Mouse (Mus musculus): ENCODE measurements around the gene Irf7. TPM values are rescaled to one million over a fixed set of nuclear protein-coding genes. Genes with fewer than 3 reads are reported as not detected.

Irf7 gene
- polyA plus RNA-seq, 1 experiment from 2014 or later, result 1.4 TPM

DNA sequence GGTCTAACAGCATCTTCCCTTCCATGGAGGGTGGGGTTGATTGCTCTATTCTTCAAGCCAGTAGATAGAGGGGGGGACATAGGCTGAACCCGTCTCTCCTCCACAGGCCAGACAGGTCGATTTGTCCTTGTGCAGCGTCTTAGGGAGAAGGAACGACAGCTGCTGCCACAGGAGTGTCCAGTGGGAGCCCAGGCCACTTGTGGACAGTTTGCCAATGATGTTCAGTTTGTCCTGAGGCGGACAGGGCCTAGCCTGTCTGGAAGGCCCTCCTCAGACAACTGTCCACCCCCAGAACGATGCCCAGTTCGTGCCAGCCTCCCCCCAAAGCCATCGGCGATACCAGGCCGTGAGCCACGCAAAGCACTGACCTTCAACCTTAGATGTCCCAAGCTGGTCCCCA, 49.4 kb downstream of the Irf7 start:
- WGBS, result 89% methylated on average over 11 of the region's 11 CpGs
- peak overlapping the region; percentile 94 for H3K4me2 ChIP-seq
- no peak for ATAC-seq (ENCODE audit: low read depth)
- peaks cover 41% of the 10 kb centered on the region for H3K4me1 ChIP-seq (replicated peaks)
- H3K9me3 ChIP-seq, result no peaks in the 10 kb centered on the region
- H3K4me3 ChIP-seq, result peak overlapping the region; percentile 58; the same call in 1 of the 2 replicates
- peaks cover 9% of the 10 kb centered on the region; the same call in 1 of the 2 replicates for H3K36me3 ChIP-seq
- H3K27ac ChIP-seq (replicated peaks), result no peak overlapping the region
- H3K27me3 ChIP-seq, result no peaks in the 10 kb centered on the region
- peak overlapping the region; percentile 82; the same call in 1 of the 2 replicates for H3K9ac ChIP-seq

DNA sequence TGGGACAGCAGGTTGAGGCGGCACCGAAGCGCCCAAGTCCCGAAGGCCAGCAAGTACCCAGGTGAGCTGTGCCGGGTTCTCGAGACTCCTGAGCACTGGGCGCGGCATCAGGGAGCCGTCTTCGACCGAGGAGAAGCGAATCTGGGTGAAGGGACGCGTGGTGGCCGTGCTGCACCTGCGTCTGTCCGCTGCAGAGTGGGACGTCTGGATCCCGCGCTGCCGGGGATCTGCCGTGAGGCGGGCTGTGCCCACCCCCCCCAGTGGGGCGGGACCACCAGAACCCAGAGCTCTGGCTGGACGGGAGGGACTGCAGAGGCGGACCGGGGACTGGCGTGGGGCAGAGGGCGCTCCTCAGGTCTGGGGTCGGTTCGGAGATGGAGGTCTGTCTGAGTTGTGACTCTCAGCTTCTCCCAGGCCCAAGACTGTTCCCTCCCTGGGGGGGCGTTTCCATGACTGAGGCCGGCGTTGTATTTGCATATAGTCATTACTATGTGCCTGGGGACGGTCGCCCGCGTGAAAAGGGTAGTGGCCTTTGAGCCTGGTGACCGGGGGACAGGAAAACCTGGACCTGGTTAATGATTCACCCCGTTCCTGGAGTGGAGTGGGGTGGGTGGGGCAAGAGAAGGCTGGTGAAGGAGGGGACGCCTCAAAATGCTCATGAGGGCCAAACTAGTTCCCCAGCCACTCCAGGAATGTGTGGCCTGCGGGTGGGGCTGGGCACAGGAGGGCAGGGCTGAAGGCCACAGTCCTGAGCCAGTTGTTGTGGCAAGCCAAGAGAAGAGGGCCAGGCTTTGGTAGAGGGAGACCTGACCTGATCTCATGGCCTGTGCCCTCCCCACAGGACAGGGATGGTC, 50.2 kb downstream of the Irf7 start:
- Histone ChIP-seq H3K36me3 (peaks cover 9% of the 10 kb centered on the region; the same call in 1 of the 2 replicates), H3K27ac (replicated peaks) (peak overlapping the region; percentile 59), H3K4me2 (peak overlapping the region; percentile 94), H3K9ac (peak overlapping the region; percentile 82), H3K4me3 (peak overlapping the region; percentile 58), H3K27me3 (no peaks in the 10 kb centered on the region), H3K9me3 (no peaks in the 10 kb centered on the region), H3K4me1 (replicated peaks) (peaks cover 36% of the 10 kb centered on the region)
- peak; percentile 64 for ATAC-seq (ENCODE audit: low read depth)
- WGBS, result under 1% methylated on average over 42 of the region's 42 CpGs

DNA sequence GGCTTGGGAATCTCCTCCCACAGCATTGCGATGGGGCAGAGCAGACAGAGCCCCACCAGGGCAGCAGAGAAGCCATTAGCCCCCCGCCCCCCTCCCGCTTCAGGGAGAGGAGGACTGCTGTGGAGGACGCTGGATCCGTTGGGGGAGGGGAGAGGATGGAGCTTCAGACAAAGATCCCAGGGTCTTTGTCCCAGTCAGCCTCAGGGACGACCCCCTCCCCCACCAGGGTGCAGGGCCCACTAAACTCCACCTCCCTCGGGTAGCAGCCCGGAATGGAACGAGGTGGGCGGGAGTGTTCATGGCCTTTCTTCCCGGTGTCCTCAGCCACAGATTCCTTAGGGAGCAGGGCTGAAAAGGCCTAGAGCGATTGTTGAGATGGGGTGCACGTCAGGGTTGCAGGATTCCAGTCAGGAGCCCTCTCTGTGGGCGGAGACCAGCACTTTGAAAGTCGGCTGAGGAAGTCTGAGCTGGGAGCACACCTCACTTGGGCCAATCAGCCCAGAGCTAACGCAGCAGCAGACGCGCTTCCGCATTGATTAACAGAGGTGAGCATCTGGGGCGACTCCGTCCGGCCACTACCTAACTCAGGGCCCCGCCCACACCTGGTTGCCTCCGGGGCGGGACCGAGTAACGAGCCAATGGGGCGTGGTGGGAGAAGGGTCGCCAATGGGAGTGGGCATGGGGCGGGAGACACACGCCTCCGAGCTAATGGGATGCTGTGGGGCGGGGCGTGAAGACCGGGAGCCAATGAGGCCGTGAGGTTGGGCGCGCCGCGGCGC, 51.0 kb downstream of the Irf7 start, which contains the start of gene Rassf7:
Gene Rassf7 (plus strand): TSS at position 760 of the 779 bp plus-strand sequence.
- Histone ChIP-seq H3K4me2 (peak within 1 kb of the TSS; percentile 94), H3K36me3 (peaks cover 9% of the 10 kb centered on the region; the same call in 1 of the 2 replicates), H3K27ac (replicated peaks) (peak within 1 kb of the TSS; percentile 87), H3K9me3 (no peaks in the 10 kb centered on the region), H3K4me1 (replicated peaks) (peaks cover 28% of the 10 kb centered on the region), H3K4me3 (peak within 1 kb of the TSS; percentile 58), H3K9ac (peak within 1 kb of the TSS; percentile 82), H3K27me3 (no peaks in the 10 kb centered on the region)
- WGBS, result under 1% methylated on average over 41 of the region's 41 CpGs
- peak; percentile 96 for ATAC-seq (ENCODE audit: low read depth)

DNA sequence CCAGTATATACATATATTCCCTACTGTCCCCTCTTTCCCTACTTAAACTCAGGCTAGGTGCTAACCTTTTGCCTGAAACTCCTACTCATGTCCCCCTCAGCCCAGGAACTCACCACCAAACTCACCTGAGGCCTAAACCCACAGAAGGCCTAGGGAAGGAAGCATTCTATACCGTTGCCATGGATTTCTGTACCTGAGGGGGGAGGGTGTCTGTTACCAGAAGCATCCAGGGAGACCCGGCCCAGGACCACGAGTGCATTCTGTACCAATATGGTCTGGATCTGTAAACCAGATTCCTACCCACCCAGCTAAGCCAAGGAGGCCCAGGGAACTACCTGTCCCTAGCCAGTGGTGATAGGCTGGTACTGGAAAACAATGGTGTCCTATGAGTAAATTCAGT, 52.0 kb downstream of the Irf7 start:
- 0 out of 2 replicates have a peak overlapping the region, but pooled peaks have one; percentile 5 for H3K27ac ChIP-seq (replicated peaks)
- 78% methylated on average over 3 of the region's 3 CpGs for WGBS

DNA sequence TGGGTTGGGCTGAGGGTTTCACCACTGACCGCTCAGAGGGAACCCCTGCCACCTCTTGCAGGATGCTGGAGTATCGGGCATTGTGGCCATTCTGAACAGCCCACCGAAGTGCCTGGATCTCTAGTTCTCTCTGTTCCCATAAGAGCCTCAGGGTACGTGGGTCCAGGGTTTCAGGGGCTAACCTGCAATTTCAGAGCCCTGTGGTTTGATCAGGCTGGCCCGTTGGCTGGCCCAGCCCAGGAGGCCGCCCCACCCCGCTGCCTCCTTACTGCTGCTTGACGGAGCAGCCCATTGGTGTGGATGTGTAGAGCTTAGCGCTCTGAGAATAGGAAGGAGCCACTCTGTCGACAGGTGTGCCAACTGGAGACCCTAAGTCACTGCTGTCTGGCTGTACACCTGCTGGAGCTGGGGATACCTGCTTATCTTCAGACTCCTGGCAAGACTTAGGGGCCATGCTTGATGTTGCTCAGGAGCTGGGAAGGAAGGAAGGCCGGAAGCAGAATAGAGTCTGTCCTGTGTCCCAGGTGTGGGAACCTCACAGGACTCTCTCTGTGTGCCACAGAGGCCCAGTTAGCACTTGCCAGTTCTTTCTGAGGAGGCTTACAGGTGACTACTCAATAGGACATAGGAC, 52.6 kb downstream of the Irf7 start, which contains the start of gene Lmntd2:
Gene Lmntd2 (minus strand): TSS at position 476 of the 631 bp plus-strand sequence.
- no peak for ATAC-seq (ENCODE audit: low read depth)
- 93% methylated on average over 11 of the region's 11 CpGs for WGBS
- peak within 1 kb of the TSS; percentile 94 for H3K4me2 ChIP-seq
- H3K9me3 ChIP-seq, result no peaks in the 10 kb centered on the region
- H3K9ac ChIP-seq, result peak within 1 kb of the TSS; percentile 82
- H3K27me3 ChIP-seq, result no peaks in the 10 kb centered on the region
- H3K4me1 ChIP-seq (replicated peaks), result peaks cover 28% of the 10 kb centered on the region
- H3K36me3 ChIP-seq, result peaks cover 9% of the 10 kb centered on the region; the same call in 1 of the 2 replicates
- H3K27ac ChIP-seq (replicated peaks), result peak within 1 kb of the TSS; percentile 87
- peak within 1 kb of the TSS; percentile 58 for H3K4me3 ChIP-seq

More for the DNA sequence above, 52.0 kb downstream of the Irf7 start:
- no peaks in the 10 kb centered on the region for H3K9me3 ChIP-seq
- H3K27me3 ChIP-seq, result no peaks in the 10 kb centered on the region
- H3K4me2 ChIP-seq, result no peak overlapping the region
- H3K36me3 ChIP-seq, result peaks cover 9% of the 10 kb centered on the region; the same call in 1 of the 2 replicates
- H3K9ac ChIP-seq, result no peak overlapping the region
- no peak for ATAC-seq (ENCODE audit: low read depth)
- H3K4me3 ChIP-seq, result no peak overlapping the region
- H3K4me1 ChIP-seq (replicated peaks), result peaks cover 28% of the 10 kb centered on the region

DNA sequence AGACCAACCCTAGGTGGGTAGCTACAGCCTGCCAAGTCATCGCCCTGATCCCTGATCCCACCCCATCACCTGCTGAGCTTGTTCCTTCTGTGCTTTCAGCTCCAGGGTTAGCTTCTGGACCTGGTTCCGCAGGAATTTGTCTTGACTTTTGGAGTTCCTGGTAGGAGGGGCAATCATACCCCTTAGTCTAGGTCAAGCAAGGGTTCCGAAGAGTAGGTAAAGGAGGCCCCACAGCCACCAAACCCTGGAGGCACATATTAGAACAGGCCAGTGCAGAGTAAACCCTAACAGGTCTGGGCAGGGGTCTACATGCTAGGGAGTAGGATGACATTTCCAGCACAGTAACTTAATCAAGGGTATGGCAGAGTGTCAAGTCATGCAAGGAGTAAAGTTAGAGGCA, 53.1 kb downstream of the Irf7 start:
- WGBS, result 93% methylated on average over 3 of the region's 3 CpGs
- ATAC-seq (ENCODE audit: low read depth), result no peak
- H3K4me3 ChIP-seq, result no peak overlapping the region
- H3K4me1 ChIP-seq (replicated peaks), result peaks cover 26% of the 10 kb centered on the region
- H3K27ac ChIP-seq (replicated peaks), result no peak overlapping the region
- peaks cover 8% of the 10 kb centered on the region; the same call in 1 of the 2 replicates for H3K36me3 ChIP-seq
- no peak overlapping the region for H3K4me2 ChIP-seq
- H3K27me3 ChIP-seq, result no peaks in the 10 kb centered on the region
- H3K9me3 ChIP-seq, result no peaks in the 10 kb centered on the region
- no peak overlapping the region for H3K9ac ChIP-seq

MicroRNAs within 50 kb of the gene (microRNA counts, 519-probe panel; counts per million panel counts)
- microRNA mmu-miR-210, result 3,657 counts per million, percentile 54 among the panel's probes with 10 or more counts

Small RNAs within 50 kb of the gene (microRNA-seq; reads per million reads assigned to microRNA genes)
- gene Mir210, result 203 reads per million, percentile 64 among the genes with 10 or more reads in this experiment

Other genes with a start within 250 kb of the Irf7 start
- gene Ifitm6, start 248.6 kb downstream of the Irf7 start, polyA plus RNA-seq (2015; fragmentation: Nextera tagmentation; extraction: Ambion mirVana), result 0.63 and 0.81 TPM in 2 replicates
- not detected in 2 replicates for gene Gm17387, start 237.3 kb downstream of the Irf7 start, polyA plus RNA-seq (2015; fragmentation: Nextera tagmentation; extraction: Ambion mirVana)
- 39.2 and 41.0 TPM in 2 replicates for gene B4galnt4, start 205.4 kb downstream of the Irf7 start, polyA plus RNA-seq (2015; fragmentation: Nextera tagmentation; extraction: Ambion mirVana)
- gene Pkp3, start 188.3 kb downstream of the Irf7 start, polyA plus RNA-seq (2015; fragmentation: Nextera tagmentation; extraction: Ambion mirVana), result 0.38 and 1.2 TPM in 2 replicates
- 1.5 and 3.5 TPM in 2 replicates for gene Sigirr, start 165.9 kb downstream of the Irf7 start, polyA plus RNA-seq (2015; fragmentation: Nextera tagmentation; extraction: Ambion mirVana)
- gene Ano9, start 148.7 kb downstream of the Irf7 start, polyA plus RNA-seq (2015; fragmentation: Nextera tagmentation; extraction: Ambion mirVana), result 0.27 TPM in 1 of 2 replicates, not detected in the other
- gene Ptdss2, start 144.1 kb downstream of the Irf7 start, polyA plus RNA-seq (2015; fragmentation: Nextera tagmentation; extraction: Ambion mirVana), result 63.5 and 77.7 TPM in 2 replicates
- gene Rnh1, start 93.6 kb downstream of the Irf7 start, polyA plus RNA-seq (2015; fragmentation: Nextera tagmentation; extraction: Ambion mirVana), result 52.4 and 57.5 TPM in 2 replicates
- 130 and 139 TPM in 2 replicates for gene Hras, start 72.5 kb downstream of the Irf7 start, polyA plus RNA-seq (2015; fragmentation: Nextera tagmentation; extraction: Ambion mirVana)
- 7.6 and 9.0 TPM in 2 replicates for gene Lrrc56, start 72.3 kb downstream of the Irf7 start, polyA plus RNA-seq (2015; fragmentation: Nextera tagmentation; extraction: Ambion mirVana)
- gene Lmntd2, start 52.4 kb downstream of the Irf7 start, polyA plus RNA-seq (2015; fragmentation: Nextera tagmentation; extraction: Ambion mirVana), result 1.3 and 1.5 TPM in 2 replicates
- gene Rassf7, start 50.6 kb downstream of the Irf7 start, polyA plus RNA-seq (2015; fragmentation: Nextera tagmentation; extraction: Ambion mirVana), result 29.8 and 31.7 TPM in 2 replicates
- gene Phrf1, start 37.7 kb downstream of the Irf7 start, polyA plus RNA-seq (2015; fragmentation: Nextera tagmentation; extraction: Ambion mirVana), result 71.4 and 74.1 TPM in 2 replicates
- gene Cdhr5, start 10.3 kb upstream of the Irf7 start, polyA plus RNA-seq (2015; fragmentation: Nextera tagmentation; extraction: Ambion mirVana), result not detected in 2 replicates
- gene Sct, start 12.7 kb upstream of the Irf7 start, polyA plus RNA-seq (2015; fragmentation: Nextera tagmentation; extraction: Ambion mirVana), result 3.3 and 5.8 TPM in 2 replicates
- 0.54 and 1.3 TPM in 2 replicates for gene Drd4, start 25.5 kb upstream of the Irf7 start, polyA plus RNA-seq (2015; fragmentation: Nextera tagmentation; extraction: Ambion mirVana)
- gene Deaf1, start 61.2 kb upstream of the Irf7 start, polyA plus RNA-seq (2015; fragmentation: Nextera tagmentation; extraction: Ambion mirVana), result 150 and 156 TPM in 2 replicates
- 58.7 and 60.8 TPM in 2 replicates for gene Tmem80, start 61.3 kb upstream of the Irf7 start, polyA plus RNA-seq (2015; fragmentation: Nextera tagmentation; extraction: Ambion mirVana)
- gene Eps8l2, start 72.4 kb upstream of the Irf7 start, polyA plus RNA-seq (2015; fragmentation: Nextera tagmentation; extraction: Ambion mirVana), result 0.43 and 0.76 TPM in 2 replicates
- 328 and 340 TPM in 2 replicates for gene Taldo1, start 125.7 kb upstream of the Irf7 start, polyA plus RNA-seq (2015; fragmentation: Nextera tagmentation; extraction: Ambion mirVana)
- gene Gatd1, start 147.7 kb upstream of the Irf7 start, polyA plus RNA-seq (2015; fragmentation: Nextera tagmentation; extraction: Ambion mirVana), result 47.0 and 51.4 TPM in 2 replicates
- gene Cend1, start 163.0 kb upstream of the Irf7 start, polyA plus RNA-seq (2015; fragmentation: Nextera tagmentation; extraction: Ambion mirVana), result 94.3 and 111 TPM in 2 replicates
- gene Slc25a22, start 171.4 kb upstream of the Irf7 start, polyA plus RNA-seq (2015; fragmentation: Nextera tagmentation; extraction: Ambion mirVana), result 59.6 and 66.7 TPM in 2 replicates
- gene Pidd1, start 177.5 kb upstream of the Irf7 start, polyA plus RNA-seq (2015; fragmentation: Nextera tagmentation; extraction: Ambion mirVana), result 3.8 and 3.9 TPM in 2 replicates
- 769 and 771 TPM in 2 replicates for gene Rplp2, start 180.9 kb upstream of the Irf7 start, polyA plus RNA-seq (2015; fragmentation: Nextera tagmentation; extraction: Ambion mirVana)
- gene Pnpla2, start 188.7 kb upstream of the Irf7 start, polyA plus RNA-seq (2015; fragmentation: Nextera tagmentation; extraction: Ambion mirVana), result 17.1 and 17.6 TPM in 2 replicates
- 5.3 and 9.8 TPM in 2 replicates for gene Cracr2b, start 194.6 kb upstream of the Irf7 start, polyA plus RNA-seq (2015; fragmentation: Nextera tagmentation; extraction: Ambion mirVana)
- gene Cd151, start 200.9 kb upstream of the Irf7 start, polyA plus RNA-seq (2015; fragmentation: Nextera tagmentation; extraction: Ambion mirVana), result 19.1 and 22.7 TPM in 2 replicates
- 79.3 and 85.0 TPM in 2 replicates for gene Polr2l, start 208.7 kb upstream of the Irf7 start, polyA plus RNA-seq (2015; fragmentation: Nextera tagmentation; extraction: Ambion mirVana)
- 54.3 and 57.1 TPM in 2 replicates for gene Tspan4, start 208.8 kb upstream of the Irf7 start, polyA plus RNA-seq (2015; fragmentation: Nextera tagmentation; extraction: Ambion mirVana)